Mouse (Mus musculus) G1E-ER4 (cell line): ENCODE data around the gene Slc35f1. TPM values are rescaled to one million over a fixed set of nuclear protein-coding genes. Genes with fewer than 3 reads are reported as not detected.

Experiments
- GATA1 ChIP-seq: IDR thresholded peaks from one replicate; pipeline ENCODE4 v1.8.0; 2012; ENCODE audit warnings: low read length, inconsistent platforms
- polyA plus RNA-seq: library from polyadenylated mRNA; stranded (reverse); fragments of >175 nt; gene quantifications from 2 replicates; pipeline ENCODE4 v1.2.3, GENCODE M21; 2012

Slc35f1 gene
- polyA plus RNA-seq, 1 experiment: not detected

GRCm38 (mm10) chr10:53096446-53096845 is 406.1 kb downstream of the Slc35f1 start:
- TF ChIP-seq GATA1: no peak

- no peak for TF ChIP-seq GATA1
Observed at GRCm38 (mm10) chr10:53100881-53101280, 410.5 kb downstream of the Slc35f1 start.

GRCm38 (mm10) chr10:53101412-53101811 is 411.1 kb downstream of the Slc35f1 start:
- TF ChIP-seq GATA1: no peak

GRCm38 (mm10) chr10:53102423-53102822 is 412.1 kb downstream of the Slc35f1 start:
- no peak for TF ChIP-seq GATA1

GRCm38 (mm10) chr10:53115028-53115427 is 424.7 kb downstream of the Slc35f1 start:
- no peak for TF ChIP-seq GATA1

- TF ChIP-seq GATA1: no peak
Observed at GRCm38 (mm10) chr10:53115673-53116398, 425.5 kb downstream of the Slc35f1 start.

- no peak for TF ChIP-seq GATA1
Observed at GRCm38 (mm10) chr10:53120608-53121007, 430.3 kb downstream of the Slc35f1 start.

- no peak for TF ChIP-seq GATA1
Observed at GRCm38 (mm10) chr10:53124365-53124764, 434.0 kb downstream of the Slc35f1 start.

- TF ChIP-seq GATA1: no peak
Observed at GRCm38 (mm10) chr10:53132707-53133106, 442.4 kb downstream of the Slc35f1 start.

- TF ChIP-seq GATA1: no peak
Observed at GRCm38 (mm10) chr10:53150321-53150720, 460.0 kb downstream of the Slc35f1 start.

GRCm38 (mm10) chr10:53150916-53151315 is 460.6 kb downstream of the Slc35f1 start:
- no peak for TF ChIP-seq GATA1

- TF ChIP-seq GATA1: no peak
Observed at GRCm38 (mm10) chr10:53156374-53156773, 466.0 kb downstream of the Slc35f1 start.

- TF ChIP-seq GATA1: no peak
Observed at GRCm38 (mm10) chr10:53157740-53158139, 467.4 kb downstream of the Slc35f1 start.
